Mouse (Mus musculus): Measurements from ENCODE around the gene Nfe2l2. TPM values are rescaled to one million over a fixed set of nuclear protein-coding genes. Genes with fewer than 3 reads are reported as not detected.

Gene Nfe2l2
- 106 TPM in 2 replicates for total RNA-seq (2021)
- long read RNA-seq, transcript Nfe2l2-201 (5 exons, 2,475 nt) = major isoform, 64 of 88 reads
- long read RNA-seq, partial matches to known transcripts = 19 of 88 reads
- long read RNA-seq, other reads (novel, unspliced or antisense) = 4 of 88 reads

- peak; percentile 99 for DNase-seq
These were observed at the start of gene Nfe2l2 for GRCm38 (mm10) chr2:75704234-75705161. Nfe2l2 (minus strand) TSS chr2:75704641.

- DNase-seq = no peak
These were observed 48.1 kb upstream of the Nfe2l2 start for GRCm38 (mm10) chr2:75752306-75753175.

GRCm38 (mm10) chr2:75751896-75752295, 47.5 kb upstream of the Nfe2l2 start:
- no peak for DNase-seq

- DNase-seq = no peak
These were observed 46.4 kb upstream of the Nfe2l2 start for GRCm38 (mm10) chr2:75750869-75751268.

GRCm38 (mm10) chr2:75750043-75750718, 45.7 kb upstream of the Nfe2l2 start:
- no peak for DNase-seq

GRCm38 (mm10) chr2:75748841-75749240, 44.4 kb upstream of the Nfe2l2 start:
- no peak for DNase-seq

- DNase-seq = no peak
These were observed 32.6 kb upstream of the Nfe2l2 start for GRCm38 (mm10) chr2:75737006-75737503.

- DNase-seq = no peak
These were observed 29.9 kb upstream of the Nfe2l2 start for GRCm38 (mm10) chr2:75734196-75734865.

- DNase-seq = no peak
These were observed 28.7 kb upstream of the Nfe2l2 start for GRCm38 (mm10) chr2:75733177-75733576.

- DNase-seq = no peak
These were observed 27.5 kb upstream of the Nfe2l2 start for GRCm38 (mm10) chr2:75731929-75732328.

- DNase-seq = peak; percentile 11
These were observed 26.8 kb upstream of the Nfe2l2 start for GRCm38 (mm10) chr2:75731233-75731651.

- no peak for DNase-seq
These were observed 25.6 kb upstream of the Nfe2l2 start for GRCm38 (mm10) chr2:75730052-75730451.

- DNase-seq = no peak
These were observed 20.5 kb upstream of the Nfe2l2 start for GRCm38 (mm10) chr2:75724863-75725445.

GRCm38 (mm10) chr2:75723481-75723880, 19.0 kb upstream of the Nfe2l2 start:
- no peak for DNase-seq

- no peak for DNase-seq
These were observed 18.5 kb upstream of the Nfe2l2 start for GRCm38 (mm10) chr2:75722893-75723292.

GRCm38 (mm10) chr2:75720236-75721027, 16.0 kb upstream of the Nfe2l2 start:
- no peak for DNase-seq

- DNase-seq = no peak
These were observed 15.0 kb upstream of the Nfe2l2 start for GRCm38 (mm10) chr2:75719331-75719869.

GRCm38 (mm10) chr2:75716046-75717016, 11.9 kb upstream of the Nfe2l2 start:
- no peak for DNase-seq

Measured in adrenal gland, postnatal 25 days (tissue).